Mouse (Mus musculus) Muller cell, postnatal 12 days (primary cell): ENCODE measurements around the gene Cd44.

Experiments
- DNase-seq: peaks from one replicate; pipeline ENCODE4 v3.0.0-alpha.2; 2015; ENCODE audit errors: inconsistent ontology term

The Cd44 gene

GRCm38 (mm10) chr2:102763176-102763575 is 138.3 kb downstream of the Cd44 start:
- peak; percentile 51 for DNase-seq
